Mouse (Mus musculus) forebrain, embryonic 14.5 days (tissue): ENCODE data around the gene Diexf. TPM values are rescaled to one million over a fixed set of nuclear protein-coding genes. Genes with fewer than 3 reads are reported as not detected.
A peak's percentile ranks its signal among the peaks of the same experiment; 100 is the strongest.

Experiments
- ATAC-seq: fragments of 200-750 bp; cut with Nextera tagmentation; 2 replicates; pipeline ENCODE4 v1.8.0; 2017; ENCODE audit warnings: mild to moderate bottlenecking, moderate library complexity
- DNase-seq: peaks from one replicate; pipeline ENCODE4 v3.0.0-alpha.2; 2015; ENCODE audit warnings: low spot score
- H3K27ac ChIP-seq: fragments of 300-500 bp; sonication (generic); 2 replicates; pipeline ENCODE4 v1.5.1; 2014; ENCODE audit warnings: low read depth, mild to moderate bottlenecking, control low read depth, low read length, moderate library complexity
- H3K27me3 ChIP-seq: fragments of 300-500 bp; sonication (generic); replicated peaks from 2 replicates; pipeline ENCODE4 v1.6.1; 2014; ENCODE audit warnings: low read length, control low read depth, mixed read lengths; ENCODE audit not compliant: control insufficient read depth, insufficient read depth
- H3K36me3 ChIP-seq: fragments of 300-500 bp; sonication (generic); 2 replicates; pipeline ENCODE4 v1.6.1; 2014; ENCODE audit warnings: low read length, control low read depth; ENCODE audit not compliant: control insufficient read depth, insufficient read depth
- H3K4me1 ChIP-seq: fragments of 300-500 bp; sonication (generic); 2 replicates; pipeline ENCODE4 v1.6.1; 2014; ENCODE audit warnings: antibody characterized with exemption, low read length, control low read depth; ENCODE audit not compliant: control insufficient read depth, insufficient read depth
- H3K4me2 ChIP-seq: fragments of 300-500 bp; sonication (generic); 2 replicates; pipeline ENCODE4 v1.6.1; 2014; ENCODE audit warnings: mild to moderate bottlenecking, control low read depth, low read length
- H3K4me3 ChIP-seq: fragments of 300-500 bp; sonication (generic); 2 replicates; pipeline ENCODE4 v1.5.1; 2014; ENCODE audit warnings: low read depth, low read length, control low read depth
- H3K9ac ChIP-seq: fragments of 300-500 bp; sonication (generic); 2 replicates; pipeline ENCODE4 v1.6.1; 2014; ENCODE audit warnings: mild to moderate bottlenecking, low read length, control low read depth, moderate library complexity
- H3K9me3 ChIP-seq: fragments of 300-500 bp; sonication (generic); replicated peaks from 2 replicates; pipeline ENCODE4 v1.6.1; 2016; ENCODE audit warnings: low read length, control low read depth, mixed read lengths; ENCODE audit not compliant: control insufficient read depth
- WGBS: fragments of 180-500 bp; shearing (Covaris S2); extraction: QIAGEN DNeasy Blood & Tissue Kit; methylation state at CpG from one replicate; pipeline ENCODE4 v1.1.7; 2014; 5-methylcytosine and 5-hydroxymethylcytosine counted together
- polyA plus RNA-seq: library from polyadenylated mRNA; unstranded; fragments of >200 nt; fragmentation: Nextera tagmentation; extraction: Ambion mirVana; gene quantifications from 2 replicates; pipeline ENCODE4 v1.2.1, GENCODE M21; 2014

Diexf gene
- polyA plus RNA-seq, 1 experiment from 2014 or later, result 9.6 TPM

GRCm38 (mm10) chr1:193054401-193054800 is 75.7 kb downstream of the Diexf start:
- Histone ChIP-seq H3K36me3 (no peaks in the 10 kb centered on the region), H3K9ac (no peak overlapping the region), H3K4me2 (no peak overlapping the region), H3K4me3 (no peak overlapping the region), H3K4me1 (no peaks in the 10 kb centered on the region), H3K27ac (no peak overlapping the region), H3K27me3 (no peaks in the 10 kb centered on the region), H3K9me3 (no peaks in the 10 kb centered on the region)
- WGBS, result 80% methylated on average over 5 of the region's 5 CpGs
- DNase-seq (peak; percentile 2), ATAC-seq (no peak)

GRCm38 (mm10) chr1:193053065-193053464 is 77.0 kb downstream of the Diexf start:
- Histone ChIP-seq H3K27me3 (no peaks in the 10 kb centered on the region), H3K4me2 (no peak overlapping the region), H3K4me3 (no peak overlapping the region), H3K27ac (no peak overlapping the region), H3K9ac (no peak overlapping the region), H3K36me3 (no peaks in the 10 kb centered on the region), H3K4me1 (no peaks in the 10 kb centered on the region), H3K9me3 (no peaks in the 10 kb centered on the region)
- no peak for DNase-seq
- WGBS, result 79% methylated on average over 5 of the region's 5 CpGs
- no peak for ATAC-seq

GRCm38 (mm10) chr1:193047616-193048015 is 82.5 kb downstream of the Diexf start:
- H3K9ac ChIP-seq, result no peak overlapping the region
- DNase-seq, result no peak
- H3K4me1 ChIP-seq, result no peaks in the 10 kb centered on the region
- H3K9me3 ChIP-seq, result no peaks in the 10 kb centered on the region
- ATAC-seq, result no peak
- H3K4me2 ChIP-seq, result no peak overlapping the region
- H3K4me3 ChIP-seq, result no peak overlapping the region
- no peak overlapping the region for H3K27ac ChIP-seq
- no peaks in the 10 kb centered on the region for H3K36me3 ChIP-seq
- 85% methylated on average over 4 of the region's 4 CpGs for WGBS
- H3K27me3 ChIP-seq, result no peaks in the 10 kb centered on the region

GRCm38 (mm10) chr1:193042760-193043295 is 87.2 kb downstream of the Diexf start:
- ATAC-seq, result no peak
- Histone ChIP-seq H3K4me2 (no peak overlapping the region), H3K9ac (no peak overlapping the region), H3K27ac (no peak overlapping the region), H3K4me1 (no peaks in the 10 kb centered on the region), H3K9me3 (no peaks in the 10 kb centered on the region), H3K36me3 (no peaks in the 10 kb centered on the region), H3K27me3 (no peaks in the 10 kb centered on the region), H3K4me3 (no peak overlapping the region)
- no peak for DNase-seq
- 51% methylated on average over 3 of the region's 3 CpGs for WGBS

Other genes with a start within 250 kb of the Diexf start
- gene Syt14, start 94.5 kb downstream of the Diexf start, polyA plus RNA-seq, result 6.9 and 10.0 TPM in 2 replicates
- 0.35 and 0.60 TPM in 2 replicates for gene Irf6, start 22.8 kb upstream of the Diexf start, polyA plus RNA-seq
- gene A130010J15Rik, start 37.8 kb upstream of the Diexf start, polyA plus RNA-seq, result 13.3 and 14.6 TPM in 2 replicates
- gene Traf3ip3, start 71.4 kb upstream of the Diexf start, polyA plus RNA-seq, result 1.5 and 2.0 TPM in 2 replicates
- gene Lamb3, start 77.4 kb upstream of the Diexf start, polyA plus RNA-seq, result 0.80 and 0.85 TPM in 2 replicates
- 0.41 and 0.47 TPM in 2 replicates for gene Hsd11b1, start 133.8 kb upstream of the Diexf start, polyA plus RNA-seq
- gene G0s2, start 142.9 kb upstream of the Diexf start, polyA plus RNA-seq, result 4.7 and 5.8 TPM in 2 replicates
- 36.1 and 44.6 TPM in 2 replicates for gene Camk1g, start 240.0 kb upstream of the Diexf start, polyA plus RNA-seq